25 mouse cellular contexts compared by ENCODE assay signal in the genomic region with DNA sequence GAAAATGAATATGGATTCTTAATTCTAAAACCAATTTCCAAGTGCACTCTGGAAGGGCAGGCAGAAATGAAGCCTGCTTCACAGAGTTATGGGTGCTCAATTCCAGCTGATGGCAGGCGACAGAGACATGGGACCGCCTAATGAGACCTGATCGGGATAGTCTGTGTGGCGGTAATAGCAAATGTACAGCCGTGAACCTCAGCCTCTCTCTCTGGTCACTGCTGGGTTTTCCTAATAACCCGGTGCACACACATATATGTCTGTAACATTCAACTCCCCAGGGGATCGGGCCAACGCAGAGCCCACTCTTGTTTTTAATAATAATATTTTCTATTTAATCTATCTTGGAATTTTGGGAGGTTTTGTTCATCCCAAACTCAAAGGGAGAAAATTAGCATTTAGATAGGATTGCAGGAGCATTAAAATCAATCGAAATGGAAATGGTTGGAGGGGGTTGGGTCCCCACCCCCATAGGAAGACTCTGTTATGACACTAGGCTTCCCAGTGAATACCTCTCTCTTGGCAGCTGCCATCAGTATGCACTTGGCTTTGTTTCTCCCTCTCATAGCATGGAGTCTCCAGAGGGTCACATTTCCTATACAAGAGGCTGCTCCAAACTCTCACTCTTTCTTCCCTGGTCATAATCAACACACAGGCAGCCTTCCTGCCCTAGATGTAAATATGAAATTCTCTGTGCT. TPM values are rescaled to one million over a fixed set of nuclear protein-coding genes. Genes with fewer than 3 reads are reported as not detected.
A peak's percentile ranks its signal among the peaks of the same experiment; 100 is the strongest.
DNase-seq lines count a peak whose midpoint lies in the region; ATAC-seq and TF ChIP-seq lines count a peak whose summit lies in the region.
"Had no signal": no experiment of that assay in that cellular context is flagged by ENCODE, and none has a peak within 500 bp of the region (broad histone marks: within the 10 kb centered on the region; RNA-seq: fewer than 3 reads in every experiment).

No protein-coding gene starts in this region.

- WGBS in midbrain, embryonic 11.5 days = 87% methylated on average over 9 of the region's 9 CpGs
- WGBS in midbrain, embryonic 10.5 days = 91% methylated on average over 9 of the region's 9 CpGs
- WGBS in hindbrain, embryonic 16.5 days = 82% methylated on average over 9 of the region's 9 CpGs
- 68% methylated on average over 9 of the region's 9 CpGs for WGBS in midbrain, embryonic 16.5 days
- 95% methylated on average over 9 of the region's 9 CpGs for WGBS in thymus, adult 2 months

- no peaks in the 10 kb centered on the region for H3K9me3 ChIP-seq in midbrain, embryonic 11.5 days (ENCODE audit: control insufficient read depth, low read length)
- H3K9me3 ChIP-seq in midbrain, embryonic 10.5 days (replicated peaks) = no peaks in the 10 kb centered on the region
- H3K9me3 ChIP-seq in hindbrain, embryonic 16.5 days (ENCODE audit: control insufficient read depth, low read length) = no peaks in the 10 kb centered on the region
- no peaks in the 10 kb centered on the region for H3K9me3 ChIP-seq in midbrain, embryonic 16.5 days (replicated peaks; ENCODE audit: control insufficient read depth, low read length, poor library complexity, severe bottlenecking)
- H3K9me3 ChIP-seq: forebrain, embryonic 10.5 days; limb, embryonic 10.5 days; liver, embryonic 15.5 days; lung, embryonic 15.5 days had no signal

- H3K4me1 ChIP-seq in midbrain, embryonic 11.5 days (ENCODE audit: control insufficient read depth, insufficient read depth, low read length) = no peaks in the 10 kb centered on the region
- peaks cover 15% of the 10 kb centered on the region for H3K4me1 ChIP-seq in midbrain, embryonic 10.5 days
- H3K4me1 ChIP-seq in hindbrain, embryonic 16.5 days (ENCODE audit: control insufficient read depth, insufficient read depth, low read depth, low read length) = peaks cover 2% of the 10 kb centered on the region; the same call in 1 of the 2 replicates
- peaks cover 4% of the 10 kb centered on the region for H3K4me1 ChIP-seq in midbrain, embryonic 16.5 days (ENCODE audit: control insufficient read depth, insufficient read depth, low read length)
- H3K4me1 ChIP-seq in thymus, adult 2 months (replicated peaks; ENCODE audit: control insufficient read depth, insufficient read depth, low read length) = no peaks in the 10 kb centered on the region

- 0 out of 2 replicates have a peak, but pooled peaks have one; percentile 44 for ATAC-seq in midbrain, embryonic 11.5 days (ENCODE audit: low FRiP score)
- peak; percentile 48; the same call in 1 of the 2 replicates for ATAC-seq in hindbrain, embryonic 16.5 days
- peak; percentile 76 for ATAC-seq in midbrain, embryonic 16.5 days
- ATAC-seq: CD4-positive, CD25-positive, alpha-beta regulatory T cell, adult 4 months; inflammation-experienced regulatory T-cells, adult 6 months had no signal

- H3K27ac ChIP-seq in midbrain, embryonic 11.5 days (ENCODE audit: low read depth, low read length) = no peak overlapping the region
- no peak overlapping the region for H3K27ac ChIP-seq in midbrain, embryonic 10.5 days (replicated peaks)
- H3K27ac ChIP-seq in hindbrain, embryonic 16.5 days (ENCODE audit: low read depth, low read length) = no peak overlapping the region
- 0 out of 2 replicates have a peak overlapping the region, but pooled peaks have one; percentile 33 for H3K27ac ChIP-seq in midbrain, embryonic 16.5 days (ENCODE audit: low read length)
- no peak overlapping the region for H3K27ac ChIP-seq in thymus, adult 2 months (ENCODE audit: control insufficient read depth, insufficient read depth, low read length)
- H3K27ac ChIP-seq: forebrain, embryonic 10.5 days; heart, adult 2 months; limb, embryonic 10.5 days; liver, embryonic 15.5 days; lung, embryonic 15.5 days had no signal

- no peak overlapping the region for H3K4me2 ChIP-seq in midbrain, embryonic 11.5 days
- H3K4me2 ChIP-seq in hindbrain, embryonic 16.5 days (ENCODE audit: low read length) = no peak overlapping the region
- no peak overlapping the region for H3K4me2 ChIP-seq in midbrain, embryonic 16.5 days (ENCODE audit: low read length)
- H3K4me2 ChIP-seq: liver, embryonic 15.5 days; lung, embryonic 15.5 days had no signal

- H3K27me3 ChIP-seq in midbrain, embryonic 11.5 days (ENCODE audit: control insufficient read depth, insufficient read depth, low read length) = no peaks in the 10 kb centered on the region
- peaks cover 23% of the 10 kb centered on the region for H3K27me3 ChIP-seq in midbrain, embryonic 10.5 days (ENCODE audit: low read depth, poor library complexity, severe bottlenecking)
- H3K27me3 ChIP-seq in hindbrain, embryonic 16.5 days (replicated peaks; ENCODE audit: control insufficient read depth, insufficient read depth, low read length) = no peaks in the 10 kb centered on the region
- no peaks in the 10 kb centered on the region for H3K27me3 ChIP-seq in midbrain, embryonic 16.5 days (ENCODE audit: control insufficient read depth, insufficient read depth, low read depth, low read length)
- H3K27me3 ChIP-seq in thymus, adult 2 months (ENCODE audit: control insufficient read depth, insufficient read depth, low read length) = no peaks in the 10 kb centered on the region
- H3K27me3 ChIP-seq: lung, embryonic 15.5 days had no signal

- DNase-seq in midbrain, embryonic 11.5 days (ENCODE audit: low spot score, missing footprints) = no peak
- DNase-seq in midbrain, embryonic 10.5 days (ENCODE audit: low spot score) = no peak
- no peak for DNase-seq in thymus, adult 2 months
- DNase-seq in urinary bladder, postnatal 36 days (ENCODE audit: low spot score in 2 of 2) = no peak
- DNase-seq in right cerebral cortex, postnatal 25 days = no peak
- DNase-seq: cerebellum, adult 11-12 months; cerebellum, postnatal 10 days; gastrocnemius, postnatal 36 days; heart, adult 2 months; kidney, adult 18-20 months; kidney, postnatal 10 days; liver; lung, postnatal 4 days; right cerebral cortex, postnatal 14 days; spleen, adult 18-20 months; thymus, postnatal 36 days had no signal

- no peak for TF ChIP-seq CTCF in thymus, adult 2 months (IDR thresholded peaks at IDR 0.05; ENCODE audit: borderline replicate concordance, control insufficient read depth, extremely low read depth, insufficient read depth, low read length, poor library complexity)

- TF ChIP-seq POLR2A in thymus, adult 2 months (IDR thresholded peaks at IDR 0.05; ENCODE audit: control insufficient read depth, extremely low read depth, insufficient read depth, low read length, poor library complexity) = no peak

- H3K9ac ChIP-seq in midbrain, embryonic 11.5 days (ENCODE audit: low read length) = no peak overlapping the region
- no peak overlapping the region for H3K9ac ChIP-seq in hindbrain, embryonic 16.5 days (ENCODE audit: low read depth, low read length)
- no peak overlapping the region for H3K9ac ChIP-seq in midbrain, embryonic 16.5 days (ENCODE audit: low read depth, low read length)
- H3K9ac ChIP-seq: liver, embryonic 15.5 days; lung, embryonic 15.5 days had no signal

- no peak overlapping the region for H3K4me3 ChIP-seq in midbrain, embryonic 11.5 days (ENCODE audit: low read depth, low read length)
- H3K4me3 ChIP-seq in midbrain, embryonic 10.5 days = no peak overlapping the region
- H3K4me3 ChIP-seq in hindbrain, embryonic 16.5 days (ENCODE audit: low read length) = no peak overlapping the region
- no peak overlapping the region for H3K4me3 ChIP-seq in midbrain, embryonic 16.5 days (ENCODE audit: low read depth, low read length)
- no peak overlapping the region for H3K4me3 ChIP-seq in thymus, adult 2 months (ENCODE audit: control insufficient read depth, insufficient read depth, low read length)
- H3K4me3 ChIP-seq: forebrain, embryonic 10.5 days; heart, adult 2 months; limb, embryonic 10.5 days; liver, embryonic 15.5 days; lung, embryonic 15.5 days; myocyte had no signal

- no peaks in the 10 kb centered on the region for H3K36me3 ChIP-seq in midbrain, embryonic 11.5 days (ENCODE audit: control insufficient read depth, insufficient read depth, low read length)
- no peaks in the 10 kb centered on the region for H3K36me3 ChIP-seq in midbrain, embryonic 10.5 days
- no peaks in the 10 kb centered on the region for H3K36me3 ChIP-seq in hindbrain, embryonic 16.5 days (ENCODE audit: control insufficient read depth, insufficient read depth, low read length)
- H3K36me3 ChIP-seq in midbrain, embryonic 16.5 days (ENCODE audit: control insufficient read depth, insufficient read depth, low read length) = no peaks in the 10 kb centered on the region
- no peaks in the 10 kb centered on the region for H3K36me3 ChIP-seq in thymus, adult 2 months (ENCODE audit: control insufficient read depth, insufficient read depth, low read length)
- H3K36me3 ChIP-seq: forebrain, embryonic 10.5 days; limb, embryonic 10.5 days; liver, embryonic 15.5 days; lung, embryonic 15.5 days had no signal

RNA-seq across cellular contexts. Expression of a gene that starts 45.6 kb away (rescaled TPM):
- polyA plus RNA-seq in midbrain, embryonic 11.5 days (2014; fragmentation: Nextera tagmentation; extraction: Ambion mirVana) = 0.21 TPM in 1 of 2 replicates, not detected in the other
- polyA plus RNA-seq in midbrain, embryonic 10.5 days (2016; fragmentation: Nextera tagmentation; extraction: Ambion mirVana) = not detected in 2 replicates
- 0.76 and 6.6 TPM in 2 replicates for polyA plus RNA-seq in hindbrain, embryonic 16.5 days (2015; fragmentation: Nextera tagmentation; extraction: Ambion mirVana)
- polyA plus RNA-seq in midbrain, embryonic 16.5 days (2015; fragmentation: Nextera tagmentation; extraction: Ambion mirVana) = 0.29 and 0.82 TPM in 2 replicates
- polyA plus RNA-seq in thymus, adult 2 months (2012; rRNA removed) = 0.82 and 10.1 TPM in 2 replicates
- polyA plus RNA-seq: CD4-positive, CD25-positive, alpha-beta regulatory T cell, adult 4 months; forebrain, embryonic 10.5 days; inflammation-experienced regulatory T-cells, adult 6 months had no signal
